Mouse (Mus musculus): ENCODE measurements around the gene Tprgl.

Gene Tprgl

DNA sequence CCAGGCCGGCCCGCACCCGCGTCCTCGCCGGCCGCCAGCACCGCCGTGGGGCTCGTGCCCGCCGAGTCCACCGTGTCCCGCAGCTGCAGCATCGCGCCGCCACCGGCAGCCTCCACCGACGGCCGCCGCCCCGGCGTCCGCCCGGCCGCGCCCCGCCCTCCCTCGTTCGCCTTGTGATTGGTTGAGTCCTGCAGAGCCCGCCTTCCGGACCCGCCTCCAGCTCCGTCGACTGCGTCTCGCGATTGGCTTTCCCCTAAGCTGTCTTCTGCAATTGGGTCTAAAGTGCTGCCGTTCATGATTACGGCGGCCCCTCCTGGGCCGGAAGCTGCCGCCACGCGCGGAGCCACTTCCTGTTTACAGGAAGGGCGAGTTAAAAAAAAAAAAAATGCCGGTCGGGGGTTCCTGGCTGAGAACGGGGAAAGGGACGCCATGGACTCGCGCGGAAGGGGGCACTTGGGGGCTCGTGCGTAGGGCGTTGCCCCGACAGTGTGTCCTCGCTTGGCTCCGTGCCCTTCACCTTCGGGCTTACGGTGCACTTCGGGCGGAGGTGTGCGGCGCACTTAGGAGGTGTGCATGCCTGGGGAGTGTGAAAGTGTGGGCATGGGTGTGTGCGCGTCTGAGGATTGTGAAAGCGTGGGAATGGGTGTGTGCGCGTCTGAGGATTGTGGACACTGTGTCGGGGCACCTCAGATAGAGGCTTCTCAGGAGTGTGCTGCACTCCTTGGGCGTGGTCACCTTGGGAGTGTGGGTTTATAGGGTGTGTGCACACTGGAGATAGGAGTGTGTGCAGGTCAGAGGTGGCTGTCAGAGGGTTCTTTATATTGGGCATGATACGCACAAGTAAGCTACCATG, at the start of gene Tprgl:
Gene Tprgl, minus strand, starts transcription at position 129 of the 853 bp plus-strand sequence.
- DNase-seq (ENCODE audit: low spot score in 2 of 2) = peak; percentile 92 to 96

- no peak for DNase-seq (ENCODE audit: low spot score in 2 of 2)
Measured at GRCm38 (mm10) chr4:154209825-154210224, 49.4 kb upstream of the Tprgl start.

DNA sequence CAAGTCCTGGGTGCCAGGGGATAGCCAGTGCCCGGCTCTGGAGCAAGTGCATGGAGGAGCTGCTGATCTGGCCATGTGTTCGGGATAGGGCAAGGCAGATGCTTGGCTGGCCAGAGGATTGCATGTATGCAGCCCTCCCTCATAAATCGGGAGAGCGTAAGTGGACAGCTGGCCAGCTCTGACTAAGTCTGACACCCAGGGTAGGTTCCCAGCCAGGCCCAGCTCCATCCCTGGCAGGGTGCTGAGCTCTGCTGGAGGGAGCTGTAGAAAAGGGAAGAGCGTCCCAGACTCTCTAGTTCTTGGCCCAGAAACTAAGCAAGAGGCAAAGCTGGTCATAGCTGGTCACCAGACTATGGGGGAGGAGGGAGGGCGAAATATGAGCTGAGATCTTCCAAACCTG, 48.6 kb upstream of the Tprgl start:
- no peak for DNase-seq (ENCODE audit: low spot score in 2 of 2)

GRCm38 (mm10) chr4:154207261-154207660, 46.8 kb upstream of the Tprgl start:
- peak in 1 of 2 experiments; percentile 49 for DNase-seq (ENCODE audit: low spot score in 2 of 2)

- no peak for DNase-seq (ENCODE audit: low spot score in 2 of 2)
Measured at GRCm38 (mm10) chr4:154205392-154205791, 44.9 kb upstream of the Tprgl start.

GRCm38 (mm10) chr4:154204532-154204931, 44.1 kb upstream of the Tprgl start:
- DNase-seq (ENCODE audit: low spot score in 2 of 2) = no peak

GRCm38 (mm10) chr4:154201511-154201910, 41.0 kb upstream of the Tprgl start:
- no peak for DNase-seq (ENCODE audit: low spot score in 2 of 2)

DNA sequence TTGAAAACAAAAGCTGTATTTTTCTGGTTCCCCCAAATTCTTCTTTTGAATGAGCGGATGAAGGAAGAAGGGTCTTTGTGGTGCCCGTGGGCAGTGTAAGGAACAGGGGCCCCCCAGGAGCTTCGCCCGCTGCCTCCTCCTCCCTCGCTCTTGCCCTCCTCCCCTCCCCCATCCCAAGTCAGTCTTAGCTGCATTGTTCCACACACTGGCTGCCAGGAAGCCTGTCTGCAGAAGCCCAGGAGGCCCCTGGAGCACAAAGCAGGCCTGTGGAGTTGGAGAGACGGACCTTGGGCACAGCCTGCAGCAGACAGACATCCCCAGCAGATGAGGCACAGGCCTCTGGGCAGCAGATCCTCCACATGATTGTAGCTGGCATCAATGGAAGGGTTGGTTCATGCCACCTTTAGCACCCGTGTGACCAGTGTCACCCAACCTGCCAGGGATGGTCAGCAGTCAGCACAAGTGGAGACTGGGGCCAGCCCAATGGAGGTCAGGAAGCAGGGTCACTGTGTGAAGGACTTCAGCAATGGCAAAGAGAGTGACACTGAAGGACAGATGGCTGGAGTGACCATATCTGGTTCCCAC, 38.0 kb upstream of the Tprgl start:
- DNase-seq (ENCODE audit: low spot score in 2 of 2) = no peak

DNA sequence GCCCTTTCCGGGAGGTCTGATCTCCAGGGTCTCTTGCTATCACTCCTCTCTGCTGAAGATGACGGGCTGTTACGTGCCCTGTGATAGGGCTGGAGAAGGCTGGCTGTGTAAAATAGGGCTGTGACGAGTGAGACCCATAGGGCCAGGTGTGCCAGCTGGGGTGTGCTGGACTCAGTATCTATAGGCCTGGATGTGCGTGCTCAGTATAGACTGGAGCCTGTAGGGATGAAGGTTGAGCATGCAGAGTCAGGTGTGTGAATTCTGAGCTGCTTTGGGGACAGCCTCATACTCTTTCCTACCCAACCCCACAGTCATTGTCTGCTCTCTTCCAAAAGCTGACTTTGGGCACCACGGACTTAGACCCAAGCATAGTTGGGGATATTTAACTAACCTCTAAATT, 37.5 kb upstream of the Tprgl start:
- no peak for DNase-seq (ENCODE audit: low spot score in 2 of 2)

- DNase-seq (ENCODE audit: low spot score in 2 of 2) = no peak
Measured at GRCm38 (mm10) chr4:154188948-154189347, 28.5 kb upstream of the Tprgl start.

DNA sequence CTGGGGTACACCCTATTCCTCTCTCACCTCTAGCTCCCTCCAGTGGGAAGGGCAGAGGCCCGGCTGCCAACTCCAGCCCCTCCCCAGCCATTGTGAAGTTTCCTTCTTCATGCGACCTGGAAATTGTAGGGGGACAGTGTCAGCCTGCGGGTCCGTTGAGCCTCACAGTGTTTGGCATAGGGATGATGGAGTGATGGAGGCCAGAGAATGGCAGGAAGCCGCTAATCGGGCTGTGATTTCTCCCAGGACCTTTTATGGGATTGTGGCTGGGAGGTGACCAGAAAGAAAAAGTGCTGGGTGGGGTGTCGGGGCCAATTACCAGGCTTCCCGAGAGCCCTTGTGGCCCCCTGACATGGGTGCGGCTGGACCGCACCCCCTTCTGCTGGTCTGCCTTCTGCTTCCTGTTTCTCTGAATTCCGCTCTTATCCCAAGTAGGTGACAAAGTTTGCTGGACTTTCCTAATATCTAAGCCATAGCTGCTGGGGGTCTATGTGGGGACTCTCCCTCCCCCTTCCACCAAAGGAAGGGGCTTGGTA, 25.6 kb upstream of the Tprgl start:
- no peak for DNase-seq (ENCODE audit: low spot score in 2 of 2)

DNA sequence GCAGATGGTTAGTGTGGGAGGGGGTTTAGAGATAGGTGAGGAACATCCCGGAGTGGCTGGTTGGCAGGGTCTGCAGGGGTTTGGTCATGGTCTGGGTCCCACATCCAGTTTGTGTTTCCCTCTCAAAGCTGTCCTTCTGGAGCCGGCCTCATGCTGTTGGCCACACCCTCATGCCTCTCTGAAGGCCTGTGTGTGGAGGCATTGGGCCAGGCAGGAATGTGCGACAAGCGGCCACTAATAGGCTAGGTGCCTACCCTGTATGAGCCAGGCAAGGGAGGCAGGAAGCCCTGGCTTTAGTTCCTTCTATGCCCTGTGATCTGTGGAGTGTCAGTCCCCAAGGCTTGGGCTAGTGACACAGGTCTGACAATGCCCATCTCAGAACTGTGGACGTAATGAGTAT, 24.5 kb upstream of the Tprgl start:
- no peak for DNase-seq (ENCODE audit: low spot score in 2 of 2)

DNA sequence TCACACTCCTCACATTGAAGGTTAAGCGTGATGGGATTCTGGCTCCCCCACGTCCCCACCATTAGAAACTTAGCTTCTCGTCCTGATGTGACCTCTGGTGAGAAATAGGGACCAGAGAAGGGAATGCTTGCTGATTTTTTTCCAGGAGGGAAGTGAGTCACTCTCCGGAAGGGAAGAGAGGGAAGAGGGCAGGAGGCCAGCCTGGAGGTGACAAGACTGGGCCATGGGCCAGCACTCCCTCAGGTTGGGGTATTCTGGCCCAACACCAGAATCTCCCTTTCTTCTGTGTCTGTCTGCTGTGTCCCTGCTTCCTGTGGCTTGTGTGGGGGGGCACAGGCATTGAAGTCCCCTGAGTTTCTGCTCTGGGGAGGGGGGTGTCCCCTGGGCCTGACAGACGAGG, 23.1 kb upstream of the Tprgl start:
- DNase-seq (ENCODE audit: low spot score in 2 of 2) = no peak

- DNase-seq (ENCODE audit: low spot score in 2 of 2) = no peak
Measured at GRCm38 (mm10) chr4:154181001-154181400, 20.5 kb upstream of the Tprgl start.

GRCm38 (mm10) chr4:154177257-154177656, 16.8 kb upstream of the Tprgl start:
- no peak for DNase-seq (ENCODE audit: low spot score in 2 of 2)

DNA sequence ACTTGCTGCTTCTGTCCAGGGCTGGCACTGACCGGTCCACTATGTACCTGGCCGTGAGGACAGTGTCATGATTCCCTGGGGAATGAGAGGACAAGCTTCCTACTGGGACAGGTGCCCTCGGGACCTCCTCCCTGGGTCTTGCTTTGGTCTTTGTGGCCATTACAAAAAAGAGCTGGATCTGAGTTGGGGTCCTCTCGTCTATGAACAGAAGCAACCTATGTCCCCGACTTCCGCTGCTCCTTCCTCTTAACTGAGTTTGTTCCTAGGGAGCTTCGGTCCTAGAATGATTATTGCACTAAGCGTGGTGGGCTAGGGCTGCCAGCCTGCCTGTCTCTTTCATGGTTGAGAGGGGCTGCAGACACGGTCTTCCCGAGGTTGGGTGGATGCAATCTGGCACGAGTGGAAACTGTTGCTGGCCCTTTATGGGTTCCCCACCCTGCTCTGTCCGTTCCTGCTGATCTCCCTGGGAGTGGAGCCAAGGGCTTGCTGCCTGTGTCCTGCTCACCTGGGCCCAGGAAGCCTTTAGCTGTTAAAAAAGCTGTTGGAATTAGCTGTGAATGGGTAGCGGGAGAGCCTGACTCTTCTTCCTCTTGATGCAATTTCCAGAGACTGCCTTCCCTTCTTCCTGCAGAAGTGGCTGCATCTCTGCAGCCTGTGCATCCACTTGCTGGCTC, 11.6 kb upstream of the Tprgl start:
- DNase-seq (ENCODE audit: low spot score in 2 of 2) = no peak

- no peak for DNase-seq (ENCODE audit: low spot score in 2 of 2)
Measured at GRCm38 (mm10) chr4:154171151-154171930, 10.9 kb upstream of the Tprgl start.

DNA sequence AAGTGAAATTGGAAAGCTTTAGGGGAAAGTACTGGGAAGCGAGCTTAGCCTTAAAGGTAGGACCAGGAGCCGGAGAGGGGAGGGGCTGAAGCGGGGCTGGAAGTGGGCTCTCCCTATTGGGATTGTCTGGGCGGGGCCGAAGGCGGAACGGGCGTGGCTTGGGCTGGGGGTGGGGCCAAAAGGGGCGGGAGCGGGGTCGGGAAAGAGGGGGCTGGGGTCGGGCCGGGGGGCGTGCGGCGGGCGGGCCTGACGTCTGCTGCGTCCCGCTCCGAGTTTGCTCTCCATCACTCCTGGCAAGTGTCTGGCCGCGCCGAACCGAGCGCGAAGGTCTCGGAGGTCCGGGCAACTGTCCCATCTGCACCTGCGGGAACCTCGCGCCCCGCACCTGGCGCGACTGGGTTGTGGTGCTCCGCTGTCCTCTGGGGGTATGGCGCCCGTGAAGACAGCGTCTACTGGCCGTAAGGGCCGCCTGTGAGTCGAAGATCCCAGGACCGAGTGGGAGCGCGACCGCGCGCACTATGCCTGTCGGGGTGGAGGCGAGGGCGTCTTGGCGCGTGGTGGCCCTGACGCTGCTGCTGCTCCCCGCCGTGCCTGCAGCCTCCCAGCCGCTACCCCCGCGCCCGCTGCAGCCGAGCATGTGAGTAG, 10.2 kb upstream of the Tprgl start, which contains the start of gene Megf6:
Gene Megf6, plus strand, starts transcription at position 225 of the 645 bp plus-strand sequence.
- DNase-seq (ENCODE audit: low spot score in 2 of 2) = no peak

- no peak for DNase-seq (ENCODE audit: low spot score in 2 of 2)
Measured at GRCm38 (mm10) chr4:154170021-154170420, 9.6 kb upstream of the Tprgl start.

DNA sequence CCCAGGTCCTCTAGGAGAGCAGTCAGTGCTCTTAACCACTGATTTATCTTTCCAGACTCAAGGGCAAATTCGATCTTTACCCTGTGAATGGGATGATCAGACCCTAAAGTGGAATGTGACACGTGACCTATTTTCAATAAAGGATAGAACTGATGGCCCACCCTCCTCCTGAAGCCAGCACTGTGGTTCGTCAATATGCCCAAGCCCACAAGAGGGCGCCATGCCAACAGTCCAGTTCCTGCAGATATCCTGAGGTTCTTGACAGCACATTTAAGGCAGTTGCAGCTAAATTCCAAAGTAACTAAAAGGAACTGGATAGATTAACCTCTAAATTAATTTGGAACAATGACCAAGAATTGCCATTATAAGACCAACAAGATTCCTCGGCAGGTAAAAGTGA, 6.6 kb upstream of the Tprgl start:
- no peak for DNase-seq (ENCODE audit: low spot score in 2 of 2)

DNA sequence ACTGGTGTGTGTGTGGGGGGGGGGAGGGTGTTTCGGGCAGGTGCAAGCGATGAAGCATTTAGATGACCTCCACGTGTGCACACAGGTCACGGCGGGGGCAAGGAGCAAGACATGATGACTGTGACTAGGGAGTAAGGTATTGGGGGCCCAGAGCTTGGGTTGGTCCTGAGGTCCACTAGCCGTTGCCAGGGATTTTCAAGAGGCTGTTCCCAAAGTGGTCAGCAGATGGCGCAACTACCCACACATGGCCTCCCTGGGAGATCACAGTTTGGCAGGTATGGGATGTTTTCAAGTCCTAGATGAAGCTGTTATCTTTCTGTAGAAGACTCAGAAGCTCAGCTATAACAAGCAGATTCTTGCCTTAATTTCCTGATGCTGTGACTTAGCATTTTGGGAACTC, 2.8 kb upstream of the Tprgl start:
- peak in 1 of 2 experiments; percentile 65 for DNase-seq (ENCODE audit: low spot score in 2 of 2)
